Comparison of ENCODE assay signal across 1 mouse cellular context in the genomic region with DNA sequence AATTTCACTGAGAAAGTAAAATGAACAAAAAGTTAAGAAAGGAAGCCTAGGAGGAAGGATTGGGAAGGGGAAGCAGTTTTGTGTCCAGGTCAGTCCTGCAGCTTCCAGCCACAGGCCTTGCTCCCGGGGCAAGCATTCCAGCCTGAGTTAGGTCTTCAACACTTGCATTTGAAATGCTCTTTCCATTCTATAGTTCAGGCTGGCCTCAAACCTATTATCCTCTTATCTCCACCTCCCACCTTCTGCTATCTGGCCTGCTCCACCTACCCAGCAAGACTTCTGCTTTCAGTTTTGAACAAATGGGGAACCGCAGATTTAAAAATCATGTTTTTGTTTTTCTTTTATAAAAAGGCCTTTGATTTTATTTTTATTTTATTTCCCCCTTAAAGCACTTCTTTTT.
TF ChIP-seq lines count a peak whose summit lies in the region.

No protein-coding gene starts in this region.

TF ChIP-seq in MEL, 35 proteins besides CTCF, POLR2A, EP300 and RAD21 (continued from another document):
- no peak for TF ChIP-seq UBTF (IDR thresholded peaks at IDR 0.05; ENCODE audit: borderline replicate concordance, insufficient read depth, low read depth, low read length)
- no peak for TF ChIP-seq POLR2AphosphoS5 (IDR thresholded peaks at IDR 0.05; ENCODE audit: borderline replicate concordance, low read depth, low read length)
- no peak for TF ChIP-seq NELFE (IDR thresholded peaks at IDR 0.05; ENCODE audit: low read depth, low read length)
- peak; percentile 100 for TF ChIP-seq RCOR1 (IDR thresholded peaks at IDR 0.05; ENCODE audit: low read depth, low read length)
- TF ChIP-seq SMC3 (IDR thresholded peaks at IDR 0.05; ENCODE audit: low read depth, low read length): no peak
- TF ChIP-seq CHD2 (IDR thresholded peaks at IDR 0.05; ENCODE audit: low read length): no peak
- no peak for TF ChIP-seq USF1 (IDR thresholded peaks at IDR 0.05; ENCODE audit: low read depth, low read length)
- no peak for TF ChIP-seq KAT2A (conservative IDR thresholded peaks at IDR 0.05; ENCODE audit: low read depth, low read length)
- peak; percentile 93 for TF ChIP-seq ETS1 (IDR thresholded peaks at IDR 0.05; ENCODE audit: low read depth, low read length)
- TF ChIP-seq TCF12 (IDR thresholded peaks at IDR 0.05; ENCODE audit: low read depth, low read length): peak; percentile 99
- TF ChIP-seq ZNF384 (IDR thresholded peaks at IDR 0.05; ENCODE audit: low read depth, low read length): peak; percentile 76
- no peak for TF ChIP-seq MEF2A (IDR thresholded peaks at IDR 0.05; ENCODE audit: extremely low read depth, insufficient replicate concordance, low read depth, low read length, poor library complexity, severe bottlenecking)
- TF ChIP-seq GABPA (IDR thresholded peaks at IDR 0.05; ENCODE audit: low read depth, low read length): no peak
- TF ChIP-seq USF2 (IDR thresholded peaks at IDR 0.05; ENCODE audit: borderline replicate concordance in 1 of 2, insufficient read depth in 1 of 2, low read depth in 1 of 2, low read length in 2 of 2): no peak
- 0 out of 2 replicates have a peak, but pooled peaks have one; percentile 30 for TF ChIP-seq MYC (IDR thresholded peaks at IDR 0.05; ENCODE audit: low read depth, low read length)
- no peak for TF ChIP-seq ZKSCAN1 (IDR thresholded peaks at IDR 0.05; ENCODE audit: low read depth, low read length)
- no peak for TF ChIP-seq POLR2AphosphoS2 (IDR thresholded peaks at IDR 0.05; ENCODE audit: low read length)
- no peak for TF ChIP-seq MYB (IDR thresholded peaks at IDR 0.05; ENCODE audit: low read depth, low read length)
- TF ChIP-seq NRF1 (IDR thresholded peaks at IDR 0.05; ENCODE audit: insufficient read depth, low read depth, low read length, poor library complexity, severe bottlenecking): no peak
- TF ChIP-seq ZMIZ1 (IDR thresholded peaks at IDR 0.05; ENCODE audit: low read depth, low read length): no peak; the same call in 1 of the 2 replicates
- TF ChIP-seq MAX (IDR thresholded peaks at IDR 0.05; ENCODE audit: low read length): no peak; the same call in 1 of the 2 replicates
- TF ChIP-seq MXI1 (IDR thresholded peaks at IDR 0.05; ENCODE audit: low read depth, low read length): peak; percentile 81
- TF ChIP-seq TAL1 (IDR thresholded peaks at IDR 0.05; ENCODE audit: low read length): peak; percentile 94
- TF ChIP-seq TBP (IDR thresholded peaks at IDR 0.05; ENCODE audit: low read depth, low read length): 0 out of 2 replicates have a peak, but pooled peaks have one; percentile 48
- TF ChIP-seq MAFK (IDR thresholded peaks at IDR 0.05; ENCODE audit: borderline replicate concordance, low read depth, low read length): peak; percentile 85
- no peak for TF ChIP-seq E2F4 (IDR thresholded peaks at IDR 0.05; ENCODE audit: borderline replicate concordance, low read depth, low read length)
- 0 out of 2 replicates have a peak, but pooled peaks have one; percentile 43 for TF ChIP-seq HCFC1 (IDR thresholded peaks at IDR 0.05; ENCODE audit: low read depth, low read length)
- peak; percentile 100 for TF ChIP-seq GATA1 (IDR thresholded peaks at IDR 0.05; ENCODE audit: low read depth, low read length)
- peak; percentile 74 for TF ChIP-seq SIN3A (IDR thresholded peaks at IDR 0.05; ENCODE audit: low read length)
- TF ChIP-seq ELF1 (IDR thresholded peaks at IDR 0.05; ENCODE audit: low read depth, low read length): no peak
- TF ChIP-seq BHLHE40 (IDR thresholded peaks at IDR 0.05; ENCODE audit: borderline replicate concordance, low read depth, low read length): peak; percentile 72; the same call in 1 of the 2 replicates
- no peak for TF ChIP-seq MAZ (IDR thresholded peaks at IDR 0.05; ENCODE audit: low read depth, low read length)
- TF ChIP-seq CHD1 (IDR thresholded peaks at IDR 0.05; ENCODE audit: low read depth, low read length): no peak
- TF ChIP-seq ZC3H11A (IDR thresholded peaks at IDR 0.05; ENCODE audit: low read depth, low read length): no peak
